In genomic region chr10:29532821-29533715, GRCm38 (mm10) we compare ENCODE assay signal across 9 mouse cellular contexts. TPM values are rescaled to one million over a fixed set of nuclear protein-coding genes. Genes with fewer than 3 reads are reported as not detected.
DNase-seq lines count a peak whose midpoint lies in the region; ATAC-seq and TF ChIP-seq lines count a peak whose summit lies in the region.
"Had no signal": no experiment of that assay in that cellular context is flagged by ENCODE, and none has a peak within 500 bp of the region (broad histone marks: within the 10 kb centered on the region; RNA-seq: fewer than 3 reads in every experiment).

No protein-coding gene starts in this region.

- peak overlapping the region; percentile 47 for H3K9ac ChIP-seq in embryonic facial prominence, embryonic 12.5 days
- H3K9ac ChIP-seq in heart, adult 2 months (ENCODE audit: low read depth, low read length) = no peak overlapping the region

- peaks cover 14% of the 10 kb centered on the region; the same call in 1 of the 2 replicates for H3K4me1 ChIP-seq in embryonic facial prominence, embryonic 12.5 days
- H3K4me1 ChIP-seq in heart, adult 2 months (ENCODE audit: control insufficient read depth, insufficient read depth, low read length) = no peaks in the 10 kb centered on the region; the same call in 1 of the 2 replicates
- peaks cover 30% of the 10 kb centered on the region for H3K4me1 ChIP-seq in midbrain, embryonic 10.5 days

- WGBS in embryonic facial prominence, embryonic 12.5 days = under 1% methylated on average over 30 of the region's 30 CpGs
- 2% methylated on average over 30 of the region's 30 CpGs for WGBS in heart, adult 2 months
- WGBS in midbrain, embryonic 10.5 days = 2% methylated on average over 30 of the region's 30 CpGs

- intact Hi-C loops in heart, adult 2 months (cut with DNase I) = loop anchor here (10.0 kb wide), 1 partner anchor 272 kb away; no protein-coding TSS in a partner anchor
- intact Hi-C loops in left cerebral cortex, postnatal 36 days (cut with DNase I) = loop anchor here (5.0 to 10.0 kb wide), 5 partner anchors 168 to 1052 kb away; partner anchors contain the start of gene Rnf146

- peak; percentile 97 for DNase-seq in brain, embryonic 14.5 days (ENCODE audit: low read depth)
- DNase-seq in heart, adult 2 months = peak; percentile 61 to 69
- DNase-seq in kidney, adult 11 months = peak; percentile 24
- DNase-seq in left cerebral cortex, postnatal 36 days (ENCODE audit: low spot score in 2 of 2) = peak; percentile 80 to 86
- DNase-seq in midbrain, embryonic 10.5 days (ENCODE audit: low spot score) = peak; percentile 83
- peak; percentile 87 for DNase-seq in right cerebral cortex, postnatal 4 days

- H3K27me3 ChIP-seq in embryonic facial prominence, embryonic 12.5 days = no peaks in the 10 kb centered on the region
- H3K27me3 ChIP-seq in heart, adult 2 months (ENCODE audit: control insufficient read depth, insufficient read depth, low read length) = peaks cover 9% of the 10 kb centered on the region
- peaks cover 46% of the 10 kb centered on the region for H3K27me3 ChIP-seq in midbrain, embryonic 10.5 days (ENCODE audit: low read depth, poor library complexity, severe bottlenecking)

- H3K36me3 ChIP-seq in embryonic facial prominence, embryonic 12.5 days = no peaks in the 10 kb centered on the region
- no peaks in the 10 kb centered on the region for H3K36me3 ChIP-seq in heart, adult 2 months (ENCODE audit: control insufficient read depth, insufficient read depth, low read length)
- no peaks in the 10 kb centered on the region for H3K36me3 ChIP-seq in midbrain, embryonic 10.5 days

- peak overlapping the region; percentile 78 for H3K27ac ChIP-seq in embryonic facial prominence, embryonic 12.5 days
- no peak overlapping the region for H3K27ac ChIP-seq in heart, adult 2 months
- peak overlapping the region; percentile 69; the same call in 1 of the 2 replicates for H3K27ac ChIP-seq in midbrain, embryonic 10.5 days (replicated peaks)

- peak; percentile 38; the same call in 1 of the 2 replicates for ATAC-seq in embryonic facial prominence, embryonic 12.5 days (ENCODE audit: insufficient number of reproducible peaks, insufficient read depth, low FRiP score, low TSS enrichment)
- no peak for ATAC-seq in inflammation-experienced regulatory T-cells, adult 6 months

- H3K4me3 ChIP-seq in embryonic facial prominence, embryonic 12.5 days = peak overlapping the region; percentile 72
- no peak overlapping the region; the same call in 1 of the 2 replicates for H3K4me3 ChIP-seq in heart, adult 2 months
- H3K4me3 ChIP-seq in midbrain, embryonic 10.5 days = peak overlapping the region; percentile 75

- TF ChIP-seq POLR2A in brain, embryonic 14.5 days (IDR thresholded peaks at IDR 0.05; ENCODE audit: borderline replicate concordance, extremely low read depth, insufficient read depth, insufficient read length, poor library complexity, severe bottlenecking) = no peak
- no peak for TF ChIP-seq POLR2A in heart, adult 2 months (IDR thresholded peaks at IDR 0.05; ENCODE audit: insufficient read depth, low read depth, low read length)

- no peaks in the 10 kb centered on the region for H3K9me3 ChIP-seq in embryonic facial prominence, embryonic 12.5 days
- no peaks in the 10 kb centered on the region for H3K9me3 ChIP-seq in midbrain, embryonic 10.5 days (replicated peaks)

- TF ChIP-seq EP300 in heart, adult 2 months (IDR thresholded peaks at IDR 0.05; ENCODE audit: insufficient read depth, low read depth, low read length) = no peak

- H3K79me2 ChIP-seq in heart, adult 2 months (replicated peaks; ENCODE audit: control insufficient read depth, insufficient read depth, low read length) = no peaks in the 10 kb centered on the region

- peak; percentile 86 for TF ChIP-seq CTCF in brain, embryonic 14.5 days (IDR thresholded peaks at IDR 0.05; ENCODE audit: borderline replicate concordance, extremely low read depth, insufficient read depth, insufficient read length)
- peak; percentile 69 for TF ChIP-seq CTCF in heart, adult 2 months (IDR thresholded peaks at IDR 0.05)

- H3K4me2 ChIP-seq in embryonic facial prominence, embryonic 12.5 days (replicated peaks) = peak overlapping the region; percentile 81

RNA-seq across cellular contexts. Expression of gene Rspo3, which starts 2.6 kb away (rescaled TPM):
- 5.1 and 7.2 TPM in 2 replicates for polyA plus RNA-seq in brain, embryonic 14.5 days (2012; rRNA removed)
- 19.9 and 23.1 TPM in 2 replicates for polyA plus RNA-seq in embryonic facial prominence, embryonic 12.5 days (2016; fragmentation: Nextera tagmentation; extraction: Ambion mirVana)
- total RNA-seq in heart, adult 2 months (2021) = under 1 TPM; 0.20 to 0.52 TPM
- polyA plus RNA-seq in heart, adult 2 months (2012; rRNA removed) = 0.10 and 0.15 TPM in 2 replicates
- total RNA-seq in left cerebral cortex, postnatal 36 days (2021) = 10 to 100 TPM; 13.2 to 14.3 TPM
- 6.1 and 12.2 TPM in 2 replicates for polyA plus RNA-seq in midbrain, embryonic 10.5 days (2016; fragmentation: Nextera tagmentation; extraction: Ambion mirVana)
- not detected for polyA plus RNA-seq in inflammation-experienced regulatory T-cells, adult 6 months (2017; shearing (Covaris generic))
- total RNA-seq: neutrophil, adult 5-6 weeks had no signal

Comparison
In these comparisons a context has a peak if more than half of its experiments do, and no peak if none do; other contexts are left out.
1. DNase-seq: peak in every context shown above with its lines; median percentile 97 in brain, embryonic 14.5 days; 87 in right cerebral cortex, postnatal 4 days; 83 in left cerebral cortex, postnatal 36 days; 83 in midbrain, embryonic 10.5 days; 65 in heart, adult 2 months; 24 in kidney, adult 11 months.